Mouse (Mus musculus): ENCODE measurements at regions not wholly inside any gene's neighbourhood (a gene's known extent, or its start where the extent isn't known, plus 50 kb on each side); places are given as distances from the start of the nearest gene placed in this dataset.

DNA sequence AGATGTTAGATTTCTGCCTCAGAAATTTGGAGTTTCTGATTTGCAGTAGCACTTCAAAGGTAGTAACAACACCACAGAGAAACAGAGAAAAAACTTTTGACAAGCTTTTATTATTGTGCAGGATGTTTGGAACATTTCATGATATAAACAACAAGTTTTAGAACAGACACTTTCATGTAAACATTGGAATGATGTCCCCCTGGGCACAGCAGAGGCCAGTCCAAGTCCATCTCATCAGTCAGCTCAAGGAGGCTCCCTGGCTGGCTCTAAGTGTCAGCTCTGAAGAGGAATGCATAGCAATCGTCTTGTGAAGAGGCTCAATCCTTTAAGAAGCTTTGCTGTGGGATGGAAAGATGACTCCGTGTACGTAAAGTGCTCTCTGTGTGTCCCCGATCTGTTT is 612.2 kb upstream of the Tbl1xr1 start:
- no peak for TF ChIP-seq POLR2A (IDR thresholded peaks at IDR 0.05; ENCODE audit: borderline replicate concordance, low read depth, low read length)
- TF ChIP-seq CTCF (IDR thresholded peaks at IDR 0.05; ENCODE audit: low read depth, low read length) = no peak
- Histone ChIP-seq H3K27ac (ENCODE audit: insufficient read depth, low read depth, low read length) (no peak overlapping the region), H3K4me3 (ENCODE audit: insufficient read depth, low read length) (no peak overlapping the region), H3K4me1 (ENCODE audit: control insufficient read depth, insufficient read depth, low read length) (no peaks in the 10 kb centered on the region)

DNA sequence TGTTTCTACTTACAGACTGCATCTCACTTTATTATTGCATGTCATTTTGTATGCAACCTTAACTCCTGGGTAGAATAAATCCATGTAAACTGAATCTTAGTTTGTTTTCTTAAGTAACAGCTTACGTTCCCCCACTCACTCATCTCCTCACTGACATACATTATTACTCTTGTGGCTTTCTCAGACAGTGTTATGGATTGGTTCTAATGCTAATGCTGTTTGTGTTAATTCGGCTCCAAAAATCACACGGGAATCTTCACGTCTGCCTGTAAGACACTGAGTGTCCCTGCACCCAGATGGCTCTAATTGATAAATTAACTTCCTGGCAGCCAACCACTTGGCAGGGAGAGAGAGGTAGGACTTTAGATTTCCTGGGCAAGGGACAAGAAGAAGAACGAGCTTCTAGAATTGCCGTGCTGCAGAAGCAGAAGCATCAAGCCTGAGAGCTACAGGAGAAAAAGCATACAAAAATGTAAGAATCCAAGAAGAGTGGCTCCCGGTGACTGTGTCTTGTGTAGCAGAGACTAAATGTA is 610.3 kb upstream of the Tbl1xr1 start:
- Histone ChIP-seq H3K27ac (ENCODE audit: insufficient read depth, low read depth, low read length) (no peak overlapping the region), H3K4me1 (ENCODE audit: control insufficient read depth, insufficient read depth, low read length) (no peaks in the 10 kb centered on the region), H3K4me3 (ENCODE audit: insufficient read depth, low read length) (no peak overlapping the region)
- TF ChIP-seq POLR2A (IDR thresholded peaks at IDR 0.05; ENCODE audit: borderline replicate concordance, low read depth, low read length) (no peak), CTCF (IDR thresholded peaks at IDR 0.05; ENCODE audit: low read depth, low read length) (no peak)

- TF ChIP-seq CTCF (IDR thresholded peaks at IDR 0.05; ENCODE audit: low read depth, low read length) (no peak), POLR2A (IDR thresholded peaks at IDR 0.05; ENCODE audit: borderline replicate concordance, low read depth, low read length) (no peak)
- H3K4me1 ChIP-seq (ENCODE audit: control insufficient read depth, insufficient read depth, low read length) = no peaks in the 10 kb centered on the region
- H3K27ac ChIP-seq (ENCODE audit: insufficient read depth, low read depth, low read length) = no peak overlapping the region
These were observed 599.1 kb upstream of the Tbl1xr1 start for GRCm38 (mm10) chr3:21477366-21477765.

DNA sequence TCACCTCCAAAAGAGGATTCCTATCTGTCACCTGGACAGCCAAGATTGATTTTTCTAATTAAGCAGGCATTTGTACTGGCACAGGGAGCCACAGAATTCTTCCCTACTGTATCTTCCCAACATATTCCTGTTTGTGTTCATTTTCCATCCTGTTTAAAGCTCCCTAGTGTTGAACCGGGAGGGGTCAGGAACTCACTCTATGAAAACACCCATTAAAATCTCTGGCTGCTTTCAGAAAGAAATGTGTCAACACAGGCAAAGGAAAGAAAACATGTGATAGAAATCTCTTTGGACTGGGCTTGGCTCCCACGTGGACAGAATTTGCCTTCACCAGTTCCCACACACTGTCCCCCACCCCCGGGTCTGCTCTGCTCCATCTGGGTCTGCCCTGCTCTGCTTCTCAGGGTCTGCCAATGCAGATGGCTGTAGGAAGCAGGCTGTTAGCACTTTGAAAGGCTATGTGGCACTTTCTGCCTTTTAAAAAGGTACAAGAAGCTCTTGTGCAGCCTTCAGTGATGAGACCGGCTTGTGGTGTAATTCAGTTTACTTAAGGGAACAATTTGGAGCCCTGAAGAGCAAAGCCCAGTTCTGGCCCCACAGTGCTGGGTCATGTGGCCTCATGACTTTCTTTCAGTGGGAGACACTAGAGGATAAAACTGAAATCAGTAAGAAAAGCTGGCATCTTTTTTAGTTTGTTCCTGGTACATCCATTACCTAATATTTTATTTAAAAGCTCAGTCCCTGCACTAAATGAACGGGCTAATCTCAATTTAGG is 597.2 kb upstream of the Tbl1xr1 start:
- TF ChIP-seq POLR2A (IDR thresholded peaks at IDR 0.05; ENCODE audit: borderline replicate concordance, low read depth, low read length) = no peak
- no peak for TF ChIP-seq CTCF (IDR thresholded peaks at IDR 0.05; ENCODE audit: low read depth, low read length)
- Histone ChIP-seq H3K4me1 (ENCODE audit: control insufficient read depth, insufficient read depth, low read length) (peaks cover under 1% of the 10 kb centered on the region), H3K4me3 (ENCODE audit: insufficient read depth, low read length) (no peak overlapping the region), H3K27ac (ENCODE audit: insufficient read depth, low read depth, low read length) (no peak overlapping the region)

More at GRCm38 (mm10) chr3:21477366-21477765, 599.1 kb upstream of the Tbl1xr1 start:
- H3K4me3 ChIP-seq (ENCODE audit: insufficient read depth, low read length) = no peak overlapping the region

DNA sequence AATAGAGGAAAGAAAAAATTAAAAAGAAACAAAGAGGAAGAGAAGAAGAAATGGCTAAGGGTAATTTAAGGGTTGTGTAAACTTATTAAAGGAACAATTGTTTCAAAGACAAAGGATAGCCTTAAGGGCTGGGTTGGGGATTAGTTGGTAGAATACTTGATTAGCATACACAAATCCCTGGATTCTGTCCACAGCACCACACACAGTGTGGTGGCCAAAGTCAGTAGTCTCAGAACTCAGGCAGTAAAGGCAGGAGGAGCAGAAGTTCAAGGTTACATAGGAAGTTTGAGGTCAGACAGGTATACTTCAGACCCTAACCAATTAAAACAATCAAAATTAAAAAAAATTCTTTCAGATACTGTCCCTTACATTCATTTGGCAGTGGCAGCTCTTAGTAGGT is 596.6 kb upstream of the Tbl1xr1 start:
- no peak overlapping the region for H3K27ac ChIP-seq (ENCODE audit: insufficient read depth, low read depth, low read length)
- TF ChIP-seq POLR2A (IDR thresholded peaks at IDR 0.05; ENCODE audit: borderline replicate concordance, low read depth, low read length) = no peak
- no peak for TF ChIP-seq CTCF (IDR thresholded peaks at IDR 0.05; ENCODE audit: low read depth, low read length)

DNA sequence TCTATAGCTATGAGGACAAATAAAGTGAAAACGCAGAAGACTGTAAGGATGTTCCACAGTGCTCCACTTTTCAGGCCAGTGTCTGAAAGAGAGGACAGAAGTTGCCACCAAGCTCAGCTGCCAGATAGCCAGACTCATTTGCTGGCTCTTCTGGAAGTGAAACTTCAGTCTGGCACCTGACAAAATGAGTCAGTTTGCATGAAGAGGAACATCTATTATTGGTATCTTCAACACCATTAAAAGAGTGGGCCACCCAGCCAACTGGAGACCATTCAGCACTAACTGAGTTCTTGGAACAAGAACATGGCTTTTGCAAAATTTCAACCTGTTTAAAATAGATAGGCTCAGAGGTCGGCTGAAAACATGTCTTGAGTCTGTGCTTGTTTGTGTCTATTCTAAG is 592.4 kb upstream of the Tbl1xr1 start:
- no peak overlapping the region for H3K4me3 ChIP-seq (ENCODE audit: insufficient read depth, low read length)

More for the DNA sequence above, 596.6 kb upstream of the Tbl1xr1 start:
- Histone ChIP-seq H3K4me3 (ENCODE audit: insufficient read depth, low read length) (no peak overlapping the region), H3K4me1 (ENCODE audit: control insufficient read depth, insufficient read depth, low read length) (peaks cover 5% of the 10 kb centered on the region)

GRCm38 (mm10) chr3:21485454-21485853 is 591.0 kb upstream of the Tbl1xr1 start:
- H3K4me3 ChIP-seq (ENCODE audit: insufficient read depth, low read length) = no peak overlapping the region
- H3K27ac ChIP-seq (ENCODE audit: insufficient read depth, low read depth, low read length) = no peak overlapping the region
- TF ChIP-seq CTCF (IDR thresholded peaks at IDR 0.05; ENCODE audit: low read depth, low read length) (no peak), POLR2A (IDR thresholded peaks at IDR 0.05; ENCODE audit: borderline replicate concordance, low read depth, low read length) (no peak)
- peaks cover 5% of the 10 kb centered on the region for H3K4me1 ChIP-seq (ENCODE audit: control insufficient read depth, insufficient read depth, low read length)

More for the DNA sequence above, 592.4 kb upstream of the Tbl1xr1 start:
- Histone ChIP-seq H3K4me1 (ENCODE audit: control insufficient read depth, insufficient read depth, low read length) (peaks cover 5% of the 10 kb centered on the region), H3K27ac (ENCODE audit: insufficient read depth, low read depth, low read length) (no peak overlapping the region)
- TF ChIP-seq POLR2A (IDR thresholded peaks at IDR 0.05; ENCODE audit: borderline replicate concordance, low read depth, low read length) (no peak), CTCF (IDR thresholded peaks at IDR 0.05; ENCODE audit: low read depth, low read length) (no peak)

DNA sequence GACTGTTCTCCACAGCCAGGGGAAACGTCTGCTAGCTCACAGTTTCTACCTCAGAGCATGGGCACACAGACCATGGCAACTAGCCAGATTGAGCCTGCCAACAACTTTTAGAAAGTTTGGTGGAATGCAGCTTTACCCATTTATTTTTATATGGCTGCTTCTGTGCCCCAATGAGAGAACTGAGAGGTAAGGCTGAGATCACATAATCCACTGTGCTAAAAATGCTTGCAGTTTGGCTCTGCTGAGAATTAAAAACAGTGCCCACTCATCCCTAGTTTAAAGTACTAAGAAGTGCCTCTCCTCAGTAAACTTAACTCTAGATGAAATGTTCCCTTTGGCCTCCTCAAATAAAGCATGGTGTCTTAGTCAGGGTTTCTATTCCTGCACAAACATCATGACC is 586.9 kb upstream of the Tbl1xr1 start:
- TF ChIP-seq POLR2A (IDR thresholded peaks at IDR 0.05; ENCODE audit: borderline replicate concordance, low read depth, low read length) (no peak), CTCF (IDR thresholded peaks at IDR 0.05; ENCODE audit: low read depth, low read length) (no peak)
- H3K27ac ChIP-seq (ENCODE audit: insufficient read depth, low read depth, low read length) = no peak overlapping the region
- no peak overlapping the region for H3K4me3 ChIP-seq (ENCODE audit: insufficient read depth, low read length)
- peaks cover under 1% of the 10 kb centered on the region for H3K4me1 ChIP-seq (ENCODE audit: control insufficient read depth, insufficient read depth, low read length)

GRCm38 (mm10) chr3:21492413-21492812 is 584.0 kb upstream of the Tbl1xr1 start:
- no peak overlapping the region for H3K4me3 ChIP-seq (ENCODE audit: insufficient read depth, low read length)
- H3K4me1 ChIP-seq (ENCODE audit: control insufficient read depth, insufficient read depth, low read length) = no peaks in the 10 kb centered on the region
- H3K27ac ChIP-seq (ENCODE audit: insufficient read depth, low read depth, low read length) = no peak overlapping the region
- TF ChIP-seq CTCF (IDR thresholded peaks at IDR 0.05; ENCODE audit: low read depth, low read length) (no peak), POLR2A (IDR thresholded peaks at IDR 0.05; ENCODE audit: borderline replicate concordance, low read depth, low read length) (no peak)

GRCm38 (mm10) chr3:21493384-21493783 is 583.1 kb upstream of the Tbl1xr1 start:
- Histone ChIP-seq H3K4me1 (ENCODE audit: control insufficient read depth, insufficient read depth, low read length) (no peaks in the 10 kb centered on the region), H3K4me3 (ENCODE audit: insufficient read depth, low read length) (no peak overlapping the region), H3K27ac (ENCODE audit: insufficient read depth, low read depth, low read length) (no peak overlapping the region)
- TF ChIP-seq POLR2A (IDR thresholded peaks at IDR 0.05; ENCODE audit: borderline replicate concordance, low read depth, low read length) (no peak), CTCF (IDR thresholded peaks at IDR 0.05; ENCODE audit: low read depth, low read length) (no peak)
